Mouse (Mus musculus): ENCODE results near the gene Aipl1.

- no peak for TF ChIP-seq CTCF (conservative IDR thresholded peaks at IDR 0.05; ENCODE audit: insufficient read depth, insufficient read length, low read depth, low read length)
- no peak for TF ChIP-seq POLR2A (IDR thresholded peaks at IDR 0.05; ENCODE audit: low read depth, low read length)
Observed at GRCm38 (mm10) chr11:72011955-72012354, 25.4 kb downstream of the Aipl1 start.
